Comparison of ENCODE assay signal across 8 mouse cellular contexts in the genomic region with DNA sequence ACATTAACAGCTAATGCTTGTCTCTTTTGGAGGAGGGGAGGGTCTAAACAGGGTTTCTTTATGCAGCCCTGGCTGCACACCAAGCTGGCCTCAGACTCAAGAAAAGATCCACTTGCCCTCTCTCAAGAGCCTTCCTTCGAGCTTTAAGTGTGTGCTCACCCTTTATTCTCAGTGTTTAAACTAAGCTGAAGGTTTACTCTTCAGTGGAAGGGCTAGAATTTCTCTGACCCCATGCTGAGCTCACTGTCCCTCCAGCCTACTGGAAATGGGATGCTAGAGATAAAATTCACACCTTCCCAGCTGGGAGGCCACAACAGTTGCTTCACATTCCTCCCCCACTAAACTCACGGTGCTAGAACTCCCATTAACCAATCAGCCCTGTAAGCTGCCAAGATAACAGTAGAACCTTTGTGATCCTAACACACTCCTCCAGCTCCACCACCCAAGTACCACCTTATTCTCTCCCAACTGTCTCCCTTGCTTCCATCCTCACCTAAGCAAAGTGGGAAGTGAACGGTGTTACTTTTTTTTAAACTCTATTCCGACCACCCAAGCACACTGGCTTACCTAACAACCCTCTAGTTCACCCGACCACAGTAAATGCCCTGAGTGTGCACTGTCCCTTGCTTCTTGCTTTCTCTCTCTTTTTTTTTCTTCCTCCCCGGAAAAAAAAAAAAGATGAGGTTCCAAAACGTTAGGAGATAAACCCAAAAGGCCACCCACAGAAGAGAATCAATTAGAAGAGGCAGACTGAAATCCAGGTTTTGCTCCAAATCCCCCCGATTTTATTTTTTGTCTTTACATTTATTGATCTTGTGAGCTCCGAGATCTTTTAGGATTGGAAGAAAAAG. TPM values are rescaled to one million over a fixed set of nuclear protein-coding genes. Genes with fewer than 3 reads are reported as not detected.
DNase-seq lines count a peak whose midpoint lies in the region; ATAC-seq and TF ChIP-seq lines count a peak whose summit lies in the region.

No protein-coding gene starts in this region.

- peak; percentile 15 for DNase-seq in ES-E14 (ENCODE audit: low read depth, low spot score)
- DNase-seq in lung, postnatal 25 days (ENCODE audit: low spot score): peak; percentile 14
- DNase-seq in natural killer cell, adult 2 months (ENCODE audit: low spot score in 2 of 2): no peak
- DNase-seq in gastrocnemius, postnatal 25 days: no peak

- H3K4me3 ChIP-seq in erythroblast, embryonic 14.5 days (replicated peaks): peak overlapping the region; percentile 67
- peak overlapping the region; percentile 75 to 98 for H3K4me3 ChIP-seq in ES-E14 (ENCODE audit: insufficient read depth in 1 of 2, low read depth in 1 of 2, low read length in 2 of 2, poor library complexity in 1 of 2, severe bottlenecking in 1 of 2)
- peak overlapping the region; percentile 60 for H3K4me3 ChIP-seq in forebrain, embryonic 16.5 days (replicated peaks; ENCODE audit: low read length)

- H3K9ac ChIP-seq in ES-E14 (ENCODE audit: insufficient read depth, low read depth, low read length, poor library complexity, severe bottlenecking): peak overlapping the region; percentile 94; the same call in 1 of the 2 replicates
- peak overlapping the region; percentile 72; the same call in 1 of the 2 replicates for H3K9ac ChIP-seq in forebrain, embryonic 16.5 days (replicated peaks; ENCODE audit: low read depth, low read length)

- H3K9me3 ChIP-seq in erythroblast, embryonic 14.5 days (ENCODE audit: control insufficient read depth, low read length): peaks cover 4% of the 10 kb centered on the region
- no peaks in the 10 kb centered on the region for H3K9me3 ChIP-seq in ES-E14 (ENCODE audit: control insufficient read depth, insufficient read depth, low read depth, low read length)
- H3K9me3 ChIP-seq in forebrain, embryonic 16.5 days (ENCODE audit: control insufficient read depth, low read length): no peaks in the 10 kb centered on the region

- H3K4me1 ChIP-seq in erythroblast, embryonic 14.5 days (ENCODE audit: control insufficient read depth): peaks cover 18% of the 10 kb centered on the region
- H3K4me1 ChIP-seq in ES-E14 (ENCODE audit: control insufficient read depth in 2 of 2, insufficient read depth in 2 of 2, low read length in 2 of 2, poor library complexity in 1 of 2): 0 out of 4 replicates have a peak, but pooled peaks cover 1 to 3% of the 10 kb centered on the region in 2 experiments
- peaks cover 8% of the 10 kb centered on the region for H3K4me1 ChIP-seq in forebrain, embryonic 16.5 days (replicated peaks; ENCODE audit: control insufficient read depth, insufficient read depth, low read length)

- in situ Hi-C loops in ES-E14 (cut with MboI; ENCODE audit: low sequenced_read_pairs in 2 of 2, unreplicated experiment in 2 of 2): no loop called here

- peaks cover 4% of the 10 kb centered on the region; the same call in 1 of the 2 replicates for H3K27me3 ChIP-seq in erythroblast, embryonic 14.5 days (ENCODE audit: control insufficient read depth)
- H3K27me3 ChIP-seq in forebrain, embryonic 16.5 days (replicated peaks; ENCODE audit: control insufficient read depth, insufficient read depth, low read length): no peaks in the 10 kb centered on the region

- WGBS in forebrain, embryonic 16.5 days: 22% methylated on average over 9 of the region's 9 CpGs

- peak overlapping the region; percentile 40; the same call in 1 of the 2 replicates for H3K27ac ChIP-seq in ES-E14 (ENCODE audit: insufficient read depth, low read depth, low read length, poor library complexity, severe bottlenecking)
- no peak overlapping the region for H3K27ac ChIP-seq in forebrain, embryonic 16.5 days (ENCODE audit: low read length)

- no peak for ATAC-seq in erythroblast, adult 5-6 weeks (replicated peaks; ENCODE audit: low FRiP score, poor library complexity, severe bottlenecking)
- ATAC-seq in forebrain, embryonic 16.5 days: no peak
- ATAC-seq in activated CD4-positive, CD25-positive, alpha-beta regulatory T cell, adult 4 months: no peak

- no peaks in the 10 kb centered on the region for H3K36me3 ChIP-seq in erythroblast, embryonic 14.5 days (ENCODE audit: control insufficient read depth)
- H3K36me3 ChIP-seq in ES-E14 (ENCODE audit: control insufficient read depth, insufficient read depth, low read length, poor library complexity, severe bottlenecking): no peaks in the 10 kb centered on the region
- H3K36me3 ChIP-seq in forebrain, embryonic 16.5 days (ENCODE audit: control insufficient read depth, insufficient read depth): no peaks in the 10 kb centered on the region

- H3K4me2 ChIP-seq in forebrain, embryonic 16.5 days (ENCODE audit: low read length): peak overlapping the region; percentile 56

TF ChIP-seq in ES-E14, 5 proteins besides CTCF, POLR2A, EP300 and RAD21:
- TF ChIP-seq ZC3H11A (IDR thresholded peaks at IDR 0.05; ENCODE audit: borderline replicate concordance, low read depth, low read length): no peak
- no peak for TF ChIP-seq HCFC1 (IDR thresholded peaks at IDR 0.05; ENCODE audit: borderline replicate concordance, insufficient read depth, low read length)
- TF ChIP-seq MAFK (IDR thresholded peaks at IDR 0.05; ENCODE audit: insufficient read depth, low read depth, low read length): no peak
- no peak for TF ChIP-seq ZNF384 (IDR thresholded peaks at IDR 0.05; ENCODE audit: low read depth, low read length)
- TF ChIP-seq CHD2 (IDR thresholded peaks at IDR 0.05; ENCODE audit: low read depth, low read length): no peak

RNA-seq across cellular contexts. Expression of a gene that starts 2.0 kb away (rescaled TPM):
- 0.35 and 0.54 TPM in 2 replicates for polyA plus RNA-seq in erythroblast, embryonic 14.5 days (2012)
- 6.7 and 11.5 TPM in 2 replicates for total RNA-seq in erythroblast, adult 5-6 weeks (2015; ENCODE audit: low replicate concordance)
- total RNA-seq in erythroblast, adult 5-6 weeks (2017; ENCODE audit: low replicate concordance): 9.2 and 10.9 TPM in 2 replicates
- 82.0 and 90.8 TPM in 2 replicates for total RNA-seq in ES-E14 (2012; rRNA removed)
- 91.3 and 99.7 TPM in 2 replicates for polyA plus RNA-seq in forebrain, embryonic 16.5 days (2015; fragmentation: Nextera tagmentation; extraction: Ambion mirVana)
- 10 to 100 TPM; 60.4 to 70.0 TPM for polyA plus RNA-seq in activated CD4-positive, CD25-positive, alpha-beta regulatory T cell, adult 4 months (2017; shearing (Covaris generic))
- total RNA-seq in gastrocnemius, postnatal 25 days (2021): 10 to 100 TPM; 41.5 to 47.8 TPM

Comparison
In these comparisons a context has a peak if more than half of its experiments do, and no peak if none do; other contexts are left out.
1. DNase-seq: peak in ES-E14 (single experiment) and lung, postnatal 25 days (single experiment); none in natural killer cell, adult 2 months (0 of 2) and gastrocnemius, postnatal 25 days (single experiment).
2. Peak in every context shown above with its lines, with median percentiles within 50 percentile points of each other: H3K4me3 ChIP-seq.